Mouse (Mus musculus) lung, postnatal 0 days (tissue): ENCODE results near the gene Ifna7.

Source experiments
- CTCF ChIP-seq: IDR thresholded peaks from 2 replicates; pipeline ENCODE4 v1.5.1; 2016; ENCODE audit warnings: antibody characterized with exemption, mild to moderate bottlenecking
- EP300 ChIP-seq: IDR thresholded peaks from 2 replicates; pipeline ENCODE4 v1.6.1; 2016; ENCODE audit warnings: antibody characterized with exemption, mild to moderate bottlenecking, control low read depth

- TF ChIP-seq CTCF = no peak
- no peak for TF ChIP-seq EP300
These were observed 49.1 kb downstream of the Ifna7 start for GRCm38 (mm10) chr4:88865011-88865569.
